Mouse (Mus musculus) T-helper 17 cell (primary cell): Measurements from ENCODE around the gene Dpp7.

Experiments used
- in situ Hi-C, 2 experiments: fragments of 300-600 bp; cut with MboI, MseI; formaldehyde crosslinking; loops; 1 replicate in 1 of 2; 2 replicates in 1 of 2; pipeline ENCODE4 v1.15.1; 2025; ENCODE audit warnings: high pct_unique_total_duplicates in 2 of 2

Dpp7 gene

DNA sequence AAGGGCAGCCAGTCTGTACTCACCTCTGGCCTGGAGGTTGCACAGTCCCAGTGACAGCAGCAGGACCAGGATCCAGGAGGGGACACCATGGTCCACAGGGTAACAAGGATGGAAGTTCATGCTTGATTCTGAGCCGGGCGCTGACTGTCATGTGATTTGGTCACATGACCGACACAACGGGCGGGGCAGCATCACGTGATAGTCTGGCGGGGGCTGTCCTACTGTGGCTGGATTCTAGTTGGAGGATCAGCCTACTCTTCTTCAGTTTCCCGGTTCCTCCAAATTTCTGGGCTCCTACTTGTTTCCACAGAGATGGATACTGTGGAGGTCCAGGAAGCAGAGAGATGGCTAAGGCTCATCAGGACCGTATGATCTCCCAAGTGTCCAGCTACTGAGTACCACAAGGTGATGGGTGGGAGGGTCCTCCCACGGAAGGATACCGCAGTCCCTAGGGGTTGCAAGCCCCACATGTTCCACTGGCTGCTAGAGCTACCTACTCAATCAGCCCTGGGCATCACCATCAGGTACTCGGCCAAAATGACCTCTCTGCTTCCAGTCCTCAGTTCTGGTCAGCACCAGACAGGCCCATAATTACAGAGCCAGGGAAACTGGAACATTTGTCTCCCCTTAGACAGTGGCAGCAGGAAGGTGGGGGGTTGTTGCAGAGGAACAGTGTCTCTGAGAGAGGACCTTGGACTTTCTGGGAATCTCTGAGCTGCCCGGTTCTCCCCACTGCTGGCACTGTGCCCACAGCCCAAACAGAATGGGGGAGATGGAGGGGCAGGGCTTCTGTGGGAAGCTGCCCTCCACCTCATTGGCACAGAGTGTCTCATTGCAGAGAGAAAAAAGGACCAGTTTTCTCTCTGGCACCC, at the start of gene Dpp7:
TSS of gene Dpp7 (minus strand) at position 152 of the 872 bp plus-strand sequence.
- in situ Hi-C loops = no loop called here

DNA sequence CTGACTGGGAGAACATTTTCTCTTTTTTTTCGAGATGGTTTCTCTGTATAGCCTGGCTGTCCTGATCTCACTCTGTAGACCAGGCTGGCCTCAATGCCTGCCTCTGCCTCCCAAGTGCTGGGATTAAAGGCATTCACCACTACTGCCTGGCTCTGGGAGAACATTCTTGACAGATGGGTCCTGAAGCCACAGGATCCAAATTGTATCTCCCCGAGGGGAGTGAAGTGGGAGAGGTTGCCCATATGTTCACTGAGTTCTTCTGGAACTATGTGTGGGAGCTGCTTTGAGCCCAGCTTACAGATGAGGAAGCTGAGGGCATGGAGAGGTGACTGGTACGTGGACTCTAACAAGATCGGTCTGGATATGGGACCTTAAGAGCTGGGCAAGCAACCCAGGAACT, 47.8 kb upstream of the Dpp7 start:
- in situ Hi-C loops = no loop called here

DNA sequence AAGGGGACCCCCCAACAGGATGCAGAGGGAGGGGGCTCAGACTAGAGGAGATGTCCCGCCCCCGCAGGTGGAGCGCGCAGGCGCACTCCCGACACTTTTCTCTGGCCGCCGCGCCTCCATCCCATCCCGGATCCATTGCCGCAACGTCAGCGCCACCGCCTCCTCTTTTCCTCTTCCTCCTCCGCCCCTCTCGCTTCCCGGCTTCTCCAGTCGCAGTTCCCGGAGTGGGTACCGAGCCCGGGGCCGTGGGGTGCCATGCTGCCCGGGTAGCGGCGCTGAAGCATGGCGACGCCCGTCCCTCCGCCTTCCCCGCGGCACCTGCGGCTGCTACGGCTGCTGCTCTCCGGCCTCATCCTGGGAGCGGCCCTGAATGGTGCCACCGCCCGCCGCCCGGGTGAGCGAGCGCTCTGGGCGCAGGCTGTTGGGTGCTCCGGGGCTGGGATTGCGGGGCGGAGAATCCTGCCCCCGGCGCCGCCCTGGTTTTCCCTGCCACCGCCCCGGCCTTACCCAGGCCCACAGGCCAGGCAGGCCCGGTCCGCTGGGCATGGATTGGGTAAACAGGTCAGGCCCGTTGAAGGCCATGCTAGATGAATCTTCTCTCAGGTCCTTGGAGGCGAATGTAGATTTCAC, 46.9 kb upstream of the Dpp7 start:
- in situ Hi-C loops = no loop called here

DNA sequence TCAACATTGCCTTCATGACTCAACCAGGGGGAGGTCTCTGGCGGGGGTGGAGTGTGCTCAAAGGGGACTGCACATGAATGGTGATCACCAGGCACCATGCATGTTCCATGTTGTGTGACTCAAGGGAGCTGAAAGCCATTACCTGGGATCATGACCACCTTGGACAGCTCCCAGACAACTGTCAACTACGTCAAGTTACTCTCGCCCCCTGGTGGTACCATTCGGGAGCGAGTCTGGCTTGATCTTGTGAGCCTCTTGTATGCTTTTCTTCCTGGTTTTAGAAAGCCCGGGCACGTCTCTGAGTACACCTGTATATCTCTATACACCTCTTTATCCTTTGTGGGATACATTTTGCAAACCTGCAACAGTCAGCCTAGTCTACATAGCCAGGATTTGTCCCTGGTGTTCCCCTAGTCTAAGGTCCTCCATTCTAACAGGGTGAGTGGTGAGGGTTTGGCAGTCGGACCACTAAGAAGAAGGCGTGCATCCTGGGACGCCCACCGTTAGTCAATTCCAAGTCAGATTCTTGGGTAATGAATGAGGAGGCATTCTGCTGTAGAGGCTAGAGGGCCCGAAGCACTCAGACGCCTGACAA, 46.3 kb upstream of the Dpp7 start:
- in situ Hi-C loops = no loop called here

DNA sequence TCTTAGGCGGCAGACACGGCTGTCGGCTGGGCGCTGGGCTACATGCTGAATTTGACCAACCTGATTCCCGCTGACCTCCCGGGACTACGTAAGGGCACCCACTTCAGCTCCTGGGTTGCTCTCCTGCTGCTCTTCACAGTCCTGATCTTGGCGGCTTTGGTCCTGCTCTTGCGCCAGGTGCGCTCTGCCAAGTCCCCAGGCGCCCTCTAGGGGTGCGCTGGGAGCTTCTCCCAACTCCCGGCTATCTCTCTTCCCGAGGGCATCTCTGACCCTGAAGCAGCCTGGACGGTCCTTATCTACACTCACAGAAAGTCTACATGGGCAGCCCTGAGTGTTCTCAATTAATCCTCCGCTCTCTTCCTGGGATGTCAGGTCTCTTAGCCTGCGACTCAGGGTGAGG, 44.6 kb upstream of the Dpp7 start:
- in situ Hi-C loops = no loop called here

DNA sequence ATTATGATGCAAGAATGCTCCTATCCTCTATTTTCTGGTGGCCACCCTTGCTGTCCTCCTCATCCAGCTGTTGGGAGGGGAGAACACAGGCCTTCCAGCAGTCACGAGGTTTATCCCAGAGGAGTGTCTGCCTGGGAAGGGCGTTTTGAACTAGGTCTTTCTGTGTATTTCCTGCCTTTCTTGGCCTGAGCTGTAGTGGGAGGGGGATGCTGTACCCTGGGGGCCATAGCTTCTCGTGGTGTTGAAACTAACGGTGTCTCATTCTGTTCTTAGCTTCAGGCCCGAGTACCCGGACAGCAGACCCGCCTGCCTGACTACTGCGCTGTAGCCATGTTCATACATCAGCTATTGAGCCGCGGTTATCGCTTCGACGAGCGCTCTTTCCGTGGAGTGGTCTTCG, 44.1 kb upstream of the Dpp7 start:
- in situ Hi-C loops = no loop called here

DNA sequence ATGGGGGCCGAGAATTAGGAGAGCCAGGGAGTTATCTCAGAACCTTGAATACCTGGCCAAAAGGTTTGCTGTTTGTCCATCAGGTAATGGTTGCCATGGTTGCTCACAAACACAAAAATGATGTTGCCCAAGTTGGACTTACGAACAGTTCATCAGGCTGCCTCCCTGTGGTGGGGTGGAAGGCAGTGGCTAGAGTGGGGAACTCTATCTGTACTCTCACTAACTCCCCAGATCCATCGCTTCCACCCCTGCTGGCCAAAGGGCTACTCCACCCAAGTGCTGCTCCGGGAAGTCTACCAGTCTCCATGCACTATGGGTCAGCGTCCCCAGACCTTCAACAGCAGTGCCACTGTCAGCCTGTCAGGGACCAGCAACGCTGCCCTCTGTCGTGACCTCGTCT, 42.9 kb upstream of the Dpp7 start, which contains the start of gene Npdc1:
TSS of gene Npdc1 (plus strand) at position 301 of the 400 bp plus-strand sequence.
- in situ Hi-C loops = no loop called here

DNA sequence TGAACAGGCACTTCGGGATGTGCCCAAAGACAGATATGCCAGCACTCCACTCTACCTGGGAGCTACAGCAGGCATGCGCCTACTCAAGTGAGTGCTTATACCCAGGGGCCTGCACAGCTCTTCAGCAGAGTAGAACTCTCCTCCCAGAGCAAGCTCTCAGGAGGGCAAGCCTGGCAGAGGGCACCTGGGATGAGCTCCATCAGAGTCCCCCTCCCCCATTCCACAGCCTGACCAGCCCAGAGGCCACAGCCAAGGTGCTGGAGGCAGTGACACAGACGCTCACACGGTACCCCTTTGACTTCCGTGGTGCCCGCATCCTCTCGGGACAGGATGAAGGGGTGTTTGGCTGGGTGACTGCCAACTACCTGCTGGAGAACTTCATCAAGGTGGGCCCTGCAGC, 41.9 kb upstream of the Dpp7 start:
- in situ Hi-C loops = no loop called here

DNA sequence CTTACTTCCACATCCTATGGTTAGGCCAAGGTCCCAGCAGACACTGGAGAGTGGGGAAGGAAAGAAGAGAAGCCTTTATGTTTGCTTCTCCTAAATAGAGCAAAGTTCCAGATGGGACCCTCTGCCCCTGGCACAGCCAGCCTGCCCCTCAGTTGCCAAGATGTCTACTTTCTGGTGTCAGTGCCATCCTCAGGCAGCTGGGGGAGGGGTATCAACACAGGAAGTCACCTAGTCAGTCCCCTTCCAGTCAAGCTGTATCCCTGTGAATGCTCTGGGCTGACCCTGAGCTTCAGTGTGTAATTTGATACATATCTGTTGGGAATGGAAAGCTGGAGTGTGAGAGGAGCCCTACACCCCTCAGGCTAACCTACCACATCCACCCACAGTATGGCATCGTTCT, 40.9 kb upstream of the Dpp7 start:
- in situ Hi-C loops = no loop called here

DNA sequence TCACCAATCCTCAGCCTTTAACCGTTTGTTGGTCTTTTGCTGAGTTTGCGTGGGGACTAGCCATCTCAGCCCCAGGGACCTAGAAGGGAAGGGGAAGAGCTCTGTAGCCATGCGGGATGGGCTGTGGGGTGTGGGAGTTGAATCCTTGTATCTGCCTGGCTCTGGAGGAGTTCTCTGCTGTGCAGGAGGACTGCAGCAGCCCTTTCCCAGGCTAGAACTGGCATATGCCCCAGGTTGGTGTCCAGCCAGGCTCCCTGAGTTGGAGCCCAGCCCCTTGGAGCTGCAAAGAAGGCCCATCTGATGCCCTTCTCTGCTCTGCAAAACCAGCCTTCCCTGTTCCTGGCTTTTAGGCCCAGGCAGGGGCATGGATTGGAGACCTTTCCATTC, 40.4 kb upstream of the Dpp7 start:
- in situ Hi-C loops = no loop called here

DNA sequence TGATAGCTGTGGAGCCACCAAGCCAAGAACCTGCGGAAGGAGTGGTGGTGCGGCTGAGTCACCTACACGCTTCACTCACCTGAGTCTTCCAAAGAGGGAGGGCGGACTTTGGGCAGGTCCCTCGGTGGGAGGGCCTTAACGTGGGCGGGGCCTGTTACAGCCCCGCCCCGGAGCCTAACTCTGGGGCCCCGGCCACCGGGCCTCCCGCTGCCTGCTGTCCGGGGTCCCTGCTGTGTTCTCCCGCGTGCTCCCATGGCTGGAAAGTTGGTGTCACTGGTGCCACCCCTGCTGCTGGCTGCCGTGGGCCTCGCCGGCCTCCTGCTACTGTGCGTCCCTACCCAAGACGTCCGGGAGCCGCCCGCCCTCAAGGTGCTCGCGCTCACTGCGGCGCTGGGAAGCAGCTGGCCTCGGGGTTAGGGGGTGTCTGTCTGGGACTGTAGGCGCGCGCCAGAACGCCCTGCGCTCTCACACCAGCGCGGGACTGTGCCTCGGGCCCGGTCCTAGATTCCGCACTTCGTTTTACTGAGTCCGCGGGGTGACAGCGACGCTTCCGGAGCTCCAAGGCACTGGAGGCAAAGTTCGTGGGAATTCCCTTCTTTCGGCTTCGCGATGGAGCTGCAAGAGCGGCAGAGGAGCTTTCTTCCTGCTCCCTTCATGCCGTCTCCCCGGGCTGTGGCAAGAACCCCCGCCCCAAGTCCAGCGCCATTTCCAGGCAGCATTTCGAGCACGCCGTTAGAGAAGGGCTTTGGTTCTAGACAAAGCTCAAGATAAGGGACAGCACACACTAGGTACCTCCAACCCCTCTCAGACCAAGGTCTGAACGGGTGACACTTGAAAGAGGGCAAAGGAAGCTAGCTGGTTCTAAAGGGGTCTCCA, 39.8 kb upstream of the Dpp7 start, which contains the start of gene Entpd2:
TSS of gene Entpd2 (plus strand) at position 154 of the 876 bp plus-strand sequence.
- in situ Hi-C loops = no loop called here

DNA sequence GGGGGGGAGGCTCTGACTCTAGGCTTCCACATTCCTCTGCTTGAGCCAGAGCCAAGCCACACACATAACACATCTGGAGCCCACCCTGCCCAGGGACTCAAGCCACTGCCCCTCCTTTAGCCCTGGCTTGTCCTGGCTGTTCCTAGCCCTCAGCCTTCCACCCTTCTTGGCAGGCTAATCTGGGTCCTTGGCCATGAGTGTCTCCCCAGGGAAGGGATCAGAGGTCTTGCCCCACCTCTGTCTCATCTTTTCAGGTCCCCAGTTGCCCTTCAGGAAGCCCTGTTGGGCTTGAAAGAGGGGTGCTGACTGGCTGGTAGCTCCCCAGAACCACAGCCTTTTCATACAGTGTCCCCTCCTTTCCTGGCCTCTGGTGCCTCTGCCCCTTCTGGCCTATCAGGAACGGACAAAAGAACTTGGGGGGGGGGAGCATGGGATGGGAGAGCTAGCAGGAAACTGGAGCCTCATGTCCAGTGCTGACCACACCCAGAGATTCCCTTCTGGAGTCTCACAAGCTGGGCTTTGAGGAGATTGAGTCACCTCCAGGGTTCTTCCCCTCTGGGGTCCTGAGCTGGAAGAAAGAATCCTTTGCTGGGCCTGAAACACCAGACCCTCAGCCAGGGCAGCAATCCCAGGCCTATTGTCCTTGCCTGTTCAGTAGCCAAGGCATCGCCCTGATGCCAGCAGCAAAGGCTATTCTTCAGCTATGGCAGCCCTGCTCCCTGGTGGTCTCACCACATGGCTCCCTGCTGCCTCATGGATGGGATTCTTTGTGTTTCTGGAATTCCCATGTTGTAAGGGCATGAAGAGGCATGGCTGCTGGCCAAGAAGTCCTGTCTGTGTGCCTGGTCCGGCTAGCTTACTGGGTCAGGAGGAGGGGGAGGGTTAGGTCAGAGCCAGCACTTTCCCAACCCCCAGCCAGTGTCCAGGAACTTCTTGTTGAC, 38.4 kb upstream of the Dpp7 start:
- in situ Hi-C loops = no loop called here

DNA sequence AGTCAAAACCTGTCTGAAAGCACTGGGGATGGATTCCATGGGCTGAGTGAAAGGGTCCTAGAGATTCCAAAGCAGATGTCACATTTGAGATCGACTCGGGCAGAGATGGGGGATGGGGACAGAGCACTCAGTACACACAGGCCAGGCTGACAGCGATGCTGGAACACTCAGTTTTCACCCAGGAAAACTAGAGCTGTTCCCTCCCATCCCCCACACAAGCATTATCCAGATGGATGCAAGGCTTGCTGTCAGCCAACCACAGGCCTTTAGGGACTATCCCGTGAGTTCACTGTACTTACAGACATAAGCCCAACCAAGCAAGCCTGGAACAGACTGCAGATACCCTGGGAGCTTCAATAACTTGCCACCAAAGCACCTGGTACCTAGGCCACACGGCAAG, 35.1 kb upstream of the Dpp7 start:
- in situ Hi-C loops = no loop called here

DNA sequence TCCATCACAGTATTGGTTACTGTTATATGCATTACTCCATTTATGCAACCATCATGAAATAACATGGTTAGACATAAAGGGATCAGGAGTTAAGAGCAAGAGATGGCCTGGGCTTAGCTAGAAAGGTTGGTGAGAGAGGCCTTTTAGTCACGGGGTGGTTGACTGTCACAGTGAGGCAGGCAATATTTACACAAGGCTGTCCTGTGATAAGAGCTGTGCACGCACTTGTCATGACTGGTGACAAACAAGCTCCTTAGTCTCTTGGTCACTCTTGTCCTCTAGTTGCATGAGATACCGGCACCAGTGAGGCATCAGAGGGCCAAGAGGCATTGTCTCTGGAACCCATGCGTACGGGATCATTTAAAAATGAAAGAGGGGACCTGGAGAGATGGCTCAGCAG, 28.3 kb upstream of the Dpp7 start:
- in situ Hi-C loops = no loop called here

DNA sequence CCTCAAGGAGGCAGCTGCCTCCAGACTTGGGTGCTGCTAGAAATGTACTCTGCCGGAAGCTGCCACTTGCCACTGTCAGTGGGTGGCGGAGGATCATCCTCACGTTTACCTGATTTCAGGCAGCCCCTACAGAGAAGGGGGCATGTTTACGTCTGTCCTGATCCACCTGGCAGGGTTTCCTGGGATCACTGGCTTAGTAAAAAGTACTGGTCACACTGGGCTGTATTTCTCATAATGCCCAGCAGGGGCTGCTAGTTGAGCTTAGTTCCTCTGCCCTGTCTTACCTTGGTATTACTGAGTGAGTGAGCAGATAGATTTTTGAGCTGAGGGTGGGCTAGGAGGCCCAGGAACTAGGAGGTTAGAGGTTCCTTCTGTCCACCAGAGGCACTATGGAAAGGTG, 20.4 kb upstream of the Dpp7 start:
- in situ Hi-C loops = no loop called here

DNA sequence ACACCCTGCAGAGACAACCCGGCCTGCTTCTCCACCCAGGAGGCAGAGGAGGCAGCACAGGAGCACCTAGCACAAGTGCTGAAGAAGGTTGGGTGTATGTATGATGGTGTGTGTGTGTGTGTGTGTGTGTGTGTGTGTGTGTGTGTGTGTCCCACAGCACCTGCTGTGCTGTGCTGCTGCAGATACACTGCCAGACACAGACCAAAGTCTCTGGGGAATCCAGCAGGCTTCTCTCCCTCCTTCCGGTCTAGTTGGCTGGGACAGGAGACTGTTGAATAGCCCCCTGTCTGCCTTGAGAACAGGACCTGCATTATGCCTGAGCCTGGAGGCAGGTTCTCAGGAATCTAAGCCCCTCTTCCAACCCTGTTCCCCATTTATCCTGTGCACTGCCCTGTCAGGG, 17.3 kb upstream of the Dpp7 start:
- in situ Hi-C loops = no loop called here

DNA sequence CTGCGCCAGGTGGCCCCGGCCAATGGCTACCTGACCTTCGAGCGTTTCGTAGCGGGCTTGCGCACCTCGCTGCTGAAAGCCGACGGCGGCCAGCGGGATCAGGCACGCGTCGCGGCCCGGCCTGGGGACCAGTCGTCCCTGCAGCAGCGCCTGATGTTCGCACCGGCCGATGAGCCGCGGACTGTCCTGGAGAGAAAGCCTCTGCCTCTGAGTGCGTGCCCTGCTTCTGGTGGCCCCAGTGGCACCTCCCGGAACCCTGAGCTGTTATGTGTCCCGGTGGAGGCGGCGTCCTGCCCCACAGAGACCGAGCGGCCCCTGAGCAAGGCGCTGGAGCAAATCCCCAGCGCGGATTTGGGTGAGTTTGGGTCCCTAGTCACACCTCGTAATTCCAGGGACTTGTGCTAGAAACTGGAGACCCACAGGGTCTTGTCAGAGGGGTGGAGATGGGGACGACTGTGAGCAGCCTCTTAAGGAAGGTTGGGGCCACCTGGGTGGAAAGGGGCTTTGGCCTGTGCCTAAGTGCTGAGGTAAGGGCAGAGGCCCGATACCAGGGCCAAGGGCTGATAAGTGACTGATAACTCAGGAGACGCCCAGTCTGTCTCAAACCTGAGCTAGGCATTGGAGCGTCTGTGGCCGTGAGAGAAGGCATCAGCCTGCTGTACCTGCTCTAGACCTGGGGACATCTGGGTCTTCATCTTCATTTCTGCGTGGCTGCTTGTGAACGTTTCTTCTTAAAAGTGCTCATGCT, 16.7 kb upstream of the Dpp7 start:
- in situ Hi-C loops = no loop called here

DNA sequence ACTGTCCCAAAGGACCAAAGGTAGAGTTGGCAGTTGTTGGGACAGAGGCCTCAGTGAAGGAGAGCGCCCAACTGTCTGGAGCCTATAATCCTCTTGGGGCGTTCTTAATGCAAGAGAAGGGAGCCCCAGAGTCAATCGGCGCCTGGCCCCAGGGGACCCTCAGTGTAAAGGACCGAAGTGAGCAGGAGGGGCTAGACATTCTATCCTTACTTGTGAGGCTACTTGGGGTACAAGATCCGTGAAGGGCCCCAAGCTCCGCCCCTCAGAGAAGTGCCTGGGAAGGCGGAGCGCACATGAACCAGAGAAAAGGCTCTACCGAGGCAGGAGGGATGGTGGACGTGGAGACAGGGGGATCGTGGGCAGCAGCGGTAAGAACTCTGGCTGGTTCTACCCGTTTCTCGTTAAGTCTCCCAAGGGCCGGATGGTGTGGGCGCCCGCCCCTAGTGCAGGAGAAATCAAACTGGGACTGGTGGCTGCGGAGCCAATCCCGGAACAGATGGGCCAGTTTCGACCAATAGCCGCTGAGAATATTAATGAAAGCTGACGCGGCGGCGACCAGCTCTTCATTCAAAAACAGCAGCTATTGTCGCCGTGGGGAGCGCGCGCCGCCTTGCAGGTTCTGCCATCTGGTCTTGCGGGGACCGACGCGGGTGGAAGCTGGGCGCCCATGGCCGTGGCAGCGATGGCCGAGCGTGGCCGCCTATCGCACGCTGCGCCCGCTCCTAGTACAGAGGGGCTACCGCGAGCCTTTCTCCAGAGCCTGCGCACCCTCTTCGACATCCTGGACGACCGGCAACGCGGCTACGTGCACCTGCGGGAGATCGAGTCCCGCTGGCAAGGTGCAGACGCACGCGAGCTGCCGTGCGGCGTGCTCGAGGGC, 15.8 kb upstream of the Dpp7 start, which contains the start of gene Sapcd2:
TSS of gene Sapcd2 (plus strand) at position 558 of the 880 bp plus-strand sequence.
- in situ Hi-C loops = no loop called here

DNA sequence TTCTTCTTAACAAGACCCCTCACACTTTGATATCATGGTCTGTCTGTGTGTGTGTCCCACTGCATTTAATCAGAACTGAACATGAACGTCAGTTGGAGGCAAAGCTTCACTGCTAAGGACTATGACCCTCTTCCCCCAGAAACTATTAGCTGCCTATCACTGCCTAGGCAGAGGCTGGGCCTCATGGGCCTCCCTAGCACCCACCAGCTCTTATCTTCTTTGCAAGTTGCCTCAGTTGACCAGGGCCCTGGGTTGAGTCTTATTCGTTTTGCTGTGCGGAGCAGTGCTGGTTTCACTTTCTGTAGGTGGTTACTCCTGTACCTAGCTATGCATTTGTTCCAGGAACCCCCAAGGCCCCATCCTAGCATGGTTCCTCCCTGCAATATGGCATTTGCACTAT, 13.8 kb upstream of the Dpp7 start:
- in situ Hi-C loops = no loop called here
